Mouse (Mus musculus): ENCODE measurements around the gene Clstn2. TPM values are rescaled to one million over a fixed set of nuclear protein-coding genes. Genes with fewer than 3 reads are reported as not detected.

The Clstn2 gene
- polyA plus RNA-seq, 1 experiment from 2014 or later = 0.36 TPM

GRCm38 (mm10) chr9:97512282-97512850, 520.6 kb downstream of the Clstn2 start:
- no peak for ATAC-seq (ENCODE audit: extremely low read depth, insufficient number of reproducible peaks, low FRiP score, low TSS enrichment)
- H3K27ac ChIP-seq (replicated peaks) = no peak overlapping the region
- no peaks in the 10 kb centered on the region for H3K9me3 ChIP-seq
- no peaks in the 10 kb centered on the region for H3K36me3 ChIP-seq
- H3K4me2 ChIP-seq = no peak overlapping the region
- WGBS = 75% methylated on average over 3 of the region's 3 CpGs
- no peaks in the 10 kb centered on the region for H3K4me1 ChIP-seq
- H3K27me3 ChIP-seq (replicated peaks) = no peaks in the 10 kb centered on the region
- no peak overlapping the region for H3K9ac ChIP-seq
- no peak overlapping the region for H3K4me3 ChIP-seq

DNA sequence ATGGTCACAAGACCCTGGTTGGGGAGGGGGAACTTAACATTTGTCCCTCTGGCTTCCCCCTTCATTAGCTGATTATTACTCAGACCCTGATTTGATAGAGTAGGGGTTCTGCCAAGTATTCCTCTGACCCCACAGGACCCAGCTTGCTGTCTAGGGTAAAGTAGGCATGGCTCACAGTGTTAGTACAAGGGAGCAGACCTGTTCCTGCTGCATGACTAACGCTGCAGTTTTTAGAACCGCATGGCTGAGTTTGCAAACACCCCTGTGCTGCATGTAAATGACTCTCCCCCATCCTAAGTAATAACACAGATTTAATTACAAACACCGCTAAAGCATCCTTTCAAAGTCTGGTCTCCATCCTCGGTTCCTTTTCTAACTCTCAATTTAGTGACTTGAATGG, 531.6 kb downstream of the Clstn2 start:
- no peak for ATAC-seq (ENCODE audit: extremely low read depth, insufficient number of reproducible peaks, low FRiP score, low TSS enrichment)
- no peak overlapping the region for H3K4me3 ChIP-seq
- H3K4me2 ChIP-seq = no peak overlapping the region
- no peaks in the 10 kb centered on the region for H3K27me3 ChIP-seq (replicated peaks)
- no peak overlapping the region for H3K9ac ChIP-seq
- no peak overlapping the region for H3K27ac ChIP-seq (replicated peaks)
- no peaks in the 10 kb centered on the region for H3K36me3 ChIP-seq
- no peaks in the 10 kb centered on the region for H3K9me3 ChIP-seq
- 67% methylated on average over 4 of the region's 4 CpGs for WGBS
- H3K4me1 ChIP-seq = no peaks in the 10 kb centered on the region

DNA sequence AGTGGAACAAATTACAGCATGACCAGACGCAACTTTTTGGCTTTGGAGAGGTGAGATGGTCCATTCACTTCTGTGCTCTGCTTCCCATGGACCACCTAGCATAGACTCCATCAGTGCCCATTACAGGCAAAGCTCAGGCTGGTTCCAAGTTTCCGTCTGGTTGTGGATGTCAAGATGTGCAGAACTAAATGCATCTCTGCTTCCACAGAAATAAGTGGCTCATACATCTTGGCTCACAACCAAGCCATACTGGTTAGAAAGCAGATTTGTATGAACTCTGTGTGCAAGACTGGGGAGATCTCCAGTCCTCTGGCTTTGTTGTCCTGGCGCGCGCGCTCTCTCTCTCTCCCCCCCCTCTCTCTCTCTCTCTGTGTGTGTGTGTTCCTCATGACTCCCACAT, 537.9 kb downstream of the Clstn2 start:
- ATAC-seq (ENCODE audit: extremely low read depth, insufficient number of reproducible peaks, low FRiP score, low TSS enrichment) = no peak
- WGBS = 92% methylated on average over 6 of the region's 6 CpGs

DNA sequence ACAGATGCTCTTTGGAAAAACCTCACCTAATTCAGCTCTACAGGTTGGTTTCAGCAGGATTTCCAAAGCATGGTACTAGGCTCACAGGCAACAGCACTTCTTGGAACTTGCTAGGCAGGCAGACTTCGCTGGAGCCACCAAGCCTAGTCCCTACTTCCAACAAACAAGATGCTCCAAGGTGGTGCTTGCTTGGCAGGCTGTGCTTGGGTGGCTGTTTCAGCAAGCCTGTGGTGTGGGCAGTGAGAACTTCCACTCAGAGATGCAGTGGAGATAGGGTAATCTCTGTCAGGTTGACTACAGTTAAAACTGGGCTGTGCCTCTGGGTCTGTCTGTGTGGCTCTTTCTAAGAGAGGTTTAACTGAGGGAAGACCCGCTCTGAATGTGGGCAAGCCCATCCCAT, 541.4 kb downstream of the Clstn2 start:
- Histone ChIP-seq H3K9me3 (no peaks in the 10 kb centered on the region), H3K4me3 (no peak overlapping the region), H3K27me3 (replicated peaks) (no peaks in the 10 kb centered on the region), H3K9ac (no peak overlapping the region), H3K4me2 (no peak overlapping the region), H3K36me3 (no peaks in the 10 kb centered on the region), H3K4me1 (no peaks in the 10 kb centered on the region), H3K27ac (replicated peaks) (no peak overlapping the region)
- 69% methylated on average over 2 of the region's 2 CpGs for WGBS
- no peak for ATAC-seq (ENCODE audit: extremely low read depth, insufficient number of reproducible peaks, low FRiP score, low TSS enrichment)

More for the DNA sequence above, 537.9 kb downstream of the Clstn2 start:
- Histone ChIP-seq H3K9ac (no peak overlapping the region), H3K27me3 (replicated peaks) (no peaks in the 10 kb centered on the region), H3K27ac (replicated peaks) (no peak overlapping the region), H3K4me2 (no peak overlapping the region), H3K4me1 (no peaks in the 10 kb centered on the region), H3K4me3 (no peak overlapping the region), H3K36me3 (no peaks in the 10 kb centered on the region), H3K9me3 (no peaks in the 10 kb centered on the region)

GRCm38 (mm10) chr9:97490591-97491176, 542.3 kb downstream of the Clstn2 start:
- no peak for ATAC-seq (ENCODE audit: extremely low read depth, insufficient number of reproducible peaks, low FRiP score, low TSS enrichment)
- Histone ChIP-seq H3K9ac (no peak overlapping the region), H3K4me2 (no peak overlapping the region), H3K27ac (replicated peaks) (no peak overlapping the region), H3K9me3 (no peaks in the 10 kb centered on the region), H3K4me1 (no peaks in the 10 kb centered on the region), H3K27me3 (replicated peaks) (no peaks in the 10 kb centered on the region), H3K4me3 (no peak overlapping the region), H3K36me3 (no peaks in the 10 kb centered on the region)
- WGBS = 46% methylated on average over 2 of the region's 2 CpGs

DNA sequence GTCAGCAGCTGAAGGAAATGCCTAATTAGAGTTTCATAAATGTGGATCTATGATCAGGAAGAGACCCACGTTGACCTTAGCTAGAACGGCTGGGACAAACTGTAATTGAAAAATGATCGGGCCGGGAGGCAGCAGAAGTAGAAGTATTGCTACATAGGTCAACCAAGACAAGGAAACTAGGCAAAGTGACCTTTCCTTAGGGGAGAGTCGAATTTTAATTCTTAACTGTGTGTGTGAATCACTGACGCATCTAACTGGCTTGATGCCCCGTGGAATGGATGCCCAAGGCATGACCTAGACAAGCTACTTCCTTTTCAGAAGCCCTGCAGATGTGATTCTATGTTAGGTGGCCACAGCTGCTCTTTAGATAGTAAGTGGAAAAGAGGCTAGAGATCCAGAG, 546.2 kb downstream of the Clstn2 start:
- Histone ChIP-seq H3K9ac (no peak overlapping the region), H3K9me3 (no peaks in the 10 kb centered on the region), H3K27me3 (replicated peaks) (no peaks in the 10 kb centered on the region), H3K36me3 (no peaks in the 10 kb centered on the region), H3K27ac (replicated peaks) (no peak overlapping the region), H3K4me2 (no peak overlapping the region), H3K4me1 (no peaks in the 10 kb centered on the region), H3K4me3 (no peak overlapping the region)
- ATAC-seq (ENCODE audit: extremely low read depth, insufficient number of reproducible peaks, low FRiP score, low TSS enrichment) = no peak
- WGBS = 70% methylated on average over 7 of the region's 7 CpGs

DNA sequence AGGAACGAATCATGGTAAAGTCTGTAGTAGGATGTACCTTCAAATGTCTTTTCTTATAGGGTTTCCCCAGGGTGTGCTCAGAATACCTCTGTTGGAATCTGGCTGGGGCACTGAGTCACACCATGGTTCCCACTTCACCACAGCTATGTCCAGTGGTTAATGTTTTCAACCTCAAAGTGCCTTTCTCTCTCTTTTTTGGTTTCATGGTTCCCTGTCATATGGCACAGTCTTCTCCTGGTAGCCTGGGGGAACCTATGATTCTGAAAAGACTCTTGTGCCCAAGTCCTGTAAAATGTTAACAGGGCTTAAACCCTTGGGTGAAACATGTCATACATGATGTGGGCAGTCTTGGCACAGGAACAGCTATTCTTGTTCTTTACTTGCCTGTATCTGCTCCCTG, 551.8 kb downstream of the Clstn2 start:
- no peaks in the 10 kb centered on the region; the same call in 1 of the 2 replicates for H3K27me3 ChIP-seq (replicated peaks)
- H3K4me1 ChIP-seq = no peaks in the 10 kb centered on the region
- no peak overlapping the region for H3K27ac ChIP-seq (replicated peaks)
- ATAC-seq (ENCODE audit: extremely low read depth, insufficient number of reproducible peaks, low FRiP score, low TSS enrichment) = no peak
- WGBS = 57% methylated on average over 1 of the region's 1 CpGs
- no peaks in the 10 kb centered on the region for H3K36me3 ChIP-seq
- no peak overlapping the region for H3K9ac ChIP-seq
- no peaks in the 10 kb centered on the region for H3K9me3 ChIP-seq
- no peak overlapping the region for H3K4me3 ChIP-seq
- no peak overlapping the region for H3K4me2 ChIP-seq

GRCm38 (mm10) chr9:97476961-97477360, 556.0 kb downstream of the Clstn2 start:
- Histone ChIP-seq H3K9ac (no peak overlapping the region), H3K4me2 (no peak overlapping the region), H3K9me3 (no peaks in the 10 kb centered on the region), H3K27me3 (replicated peaks) (no peaks in the 10 kb centered on the region; the same call in 1 of the 2 replicates), H3K27ac (replicated peaks) (no peak overlapping the region), H3K4me1 (no peaks in the 10 kb centered on the region), H3K4me3 (no peak overlapping the region), H3K36me3 (no peaks in the 10 kb centered on the region)
- no peak for ATAC-seq (ENCODE audit: extremely low read depth, insufficient number of reproducible peaks, low FRiP score, low TSS enrichment)
- 44% methylated on average over 2 of the region's 2 CpGs for WGBS

DNA sequence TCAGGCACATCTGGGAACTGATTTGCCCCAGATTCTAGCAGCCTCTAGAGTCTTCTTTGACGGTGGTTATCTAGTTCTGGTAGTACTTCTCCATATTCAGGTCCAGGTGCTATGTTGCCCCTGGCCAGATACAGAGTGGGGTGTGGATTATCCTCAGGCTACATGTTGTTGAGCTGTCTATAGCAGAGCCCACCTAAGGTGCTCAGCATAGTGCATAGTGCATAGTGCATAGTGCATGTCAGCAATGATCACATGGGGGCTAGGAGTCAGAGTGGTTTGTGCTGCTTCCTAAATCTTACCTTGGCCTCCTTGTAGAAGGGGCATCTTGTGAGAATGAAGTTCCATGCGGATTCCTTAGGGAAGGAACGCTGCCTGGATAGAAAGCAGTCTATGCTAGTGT, 556.5 kb downstream of the Clstn2 start:
- Histone ChIP-seq H3K4me1 (no peaks in the 10 kb centered on the region), H3K4me3 (no peak overlapping the region), H3K9me3 (no peaks in the 10 kb centered on the region), H3K9ac (no peak overlapping the region), H3K27ac (replicated peaks) (no peak overlapping the region), H3K36me3 (no peaks in the 10 kb centered on the region), H3K27me3 (replicated peaks) (no peaks in the 10 kb centered on the region; the same call in 1 of the 2 replicates), H3K4me2 (no peak overlapping the region)
- 62% methylated on average over 3 of the region's 3 CpGs for WGBS
- ATAC-seq (ENCODE audit: extremely low read depth, insufficient number of reproducible peaks, low FRiP score, low TSS enrichment) = no peak

- Histone ChIP-seq H3K27me3 (replicated peaks) (no peaks in the 10 kb centered on the region; the same call in 1 of the 2 replicates), H3K4me2 (no peak overlapping the region), H3K4me3 (no peak overlapping the region), H3K27ac (replicated peaks) (no peak overlapping the region), H3K36me3 (no peaks in the 10 kb centered on the region), H3K9ac (no peak overlapping the region), H3K9me3 (no peaks in the 10 kb centered on the region), H3K4me1 (no peaks in the 10 kb centered on the region)
- no peak for ATAC-seq (ENCODE audit: extremely low read depth, insufficient number of reproducible peaks, low FRiP score, low TSS enrichment)
- WGBS = 85% methylated on average over 6 of the region's 6 CpGs
Observed at GRCm38 (mm10) chr9:97474896-97475295, 558.1 kb downstream of the Clstn2 start.

GRCm38 (mm10) chr9:97471014-97471591, 561.9 kb downstream of the Clstn2 start:
- no peak for ATAC-seq (ENCODE audit: extremely low read depth, insufficient number of reproducible peaks, low FRiP score, low TSS enrichment)
- Histone ChIP-seq H3K4me3 (no peak overlapping the region), H3K36me3 (no peaks in the 10 kb centered on the region), H3K4me2 (no peak overlapping the region), H3K4me1 (no peaks in the 10 kb centered on the region), H3K9ac (no peak overlapping the region), H3K27me3 (replicated peaks) (no peaks in the 10 kb centered on the region), H3K27ac (replicated peaks) (no peak overlapping the region), H3K9me3 (no peaks in the 10 kb centered on the region)
- 80% methylated on average over 7 of the region's 7 CpGs for WGBS

DNA sequence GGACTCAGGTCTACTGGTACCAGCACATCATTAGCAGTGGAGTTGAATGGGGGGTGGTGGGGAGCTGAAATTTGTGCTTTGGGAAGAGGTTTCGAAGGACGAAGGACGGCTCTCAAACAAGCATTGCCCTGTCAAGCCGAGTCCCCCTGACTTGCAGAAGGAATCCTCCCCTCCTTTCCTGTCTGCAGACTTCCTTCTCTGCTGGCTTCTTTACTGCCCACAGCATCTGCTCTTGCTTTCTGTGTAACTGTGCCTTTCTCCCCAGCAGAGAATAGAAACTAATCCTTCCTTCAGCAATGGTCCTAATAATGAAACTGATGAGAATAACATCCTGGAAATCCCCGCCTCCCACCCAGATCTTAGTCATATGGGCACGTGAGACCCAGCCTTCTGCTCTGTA, 572.5 kb downstream of the Clstn2 start:
- H3K9ac ChIP-seq = no peak overlapping the region
- ATAC-seq (ENCODE audit: extremely low read depth, insufficient number of reproducible peaks, low FRiP score, low TSS enrichment) = no peak
- H3K4me1 ChIP-seq = no peaks in the 10 kb centered on the region
- H3K27me3 ChIP-seq (replicated peaks) = no peaks in the 10 kb centered on the region
- no peak overlapping the region for H3K4me2 ChIP-seq
- H3K36me3 ChIP-seq = no peaks in the 10 kb centered on the region
- no peaks in the 10 kb centered on the region for H3K9me3 ChIP-seq
- no peak overlapping the region for H3K4me3 ChIP-seq
- no peak overlapping the region for H3K27ac ChIP-seq (replicated peaks)
- 70% methylated on average over 6 of the region's 6 CpGs for WGBS

All from heart, embryonic 13.5 days (tissue).